Mouse (Mus musculus) gastrocnemius, postnatal 36 days (tissue): ENCODE results near the gene Gss. TPM values are rescaled to one million over a fixed set of nuclear protein-coding genes. Genes with fewer than 3 reads are reported as not detected.
"Not testable (repeated sequence)": the region's sequence is repeated elsewhere in the genome, so short reads cannot be mapped to it uniquely, and the experiment has no call there.

Experiments
- DNase-seq, 2 experiments: peaks; one replicate each; pipeline ENCODE4 v3.0.0; 2022
- intact Hi-C: fragments of 180-260 bp; cut with DNase I; formaldehyde crosslinking; loops from one replicate; pipeline ENCODE4 v1.15.1; 2025
- total RNA-seq, 2 experiments: library from RNA; stranded (reverse); gene quantifications; 2 replicates each; pipeline ENCODE4 v1.2.3; 2021

The Gss gene
- total RNA-seq, 2 experiments from 2014 or later, result 3.7 to 6.0 TPM

GRCm38 (mm10) chr2:155582384-155582995, 10.1 kb downstream of the Gss start:
- intact Hi-C loops, result no loop called here
- no peak for DNase-seq

- DNase-seq, result no peak
- intact Hi-C loops, result no loop called here
Observed at GRCm38 (mm10) chr2:155580331-155580730, 12.3 kb downstream of the Gss start.

- no peak for DNase-seq
- intact Hi-C loops, result no loop called here
Observed at GRCm38 (mm10) chr2:155576656-155577055, 16.0 kb downstream of the Gss start.

GRCm38 (mm10) chr2:155574700-155575099, 17.9 kb downstream of the Gss start:
- intact Hi-C loops, result no loop called here
- peak in 1 of 2 experiments; percentile 25 for DNase-seq

GRCm38 (mm10) chr2:155573996-155574395, 18.6 kb downstream of the Gss start:
- intact Hi-C loops, result no loop called here
- DNase-seq, result no peak

- no peak for DNase-seq
- intact Hi-C loops, result no loop called here
Observed at GRCm38 (mm10) chr2:155573001-155573400, 19.6 kb downstream of the Gss start.

GRCm38 (mm10) chr2:155569223-155569807, 23.3 kb downstream of the Gss start:
- intact Hi-C loops, result no loop called here
- DNase-seq, result no peak

- intact Hi-C loops, result no loop called here
Observed at GRCm38 (mm10) chr2:155567751-155568150, 24.9 kb downstream of the Gss start.

GRCm38 (mm10) chr2:155562934-155563333, 29.7 kb downstream of the Gss start:
- intact Hi-C loops, result no loop called here
- DNase-seq, result no peak

More at GRCm38 (mm10) chr2:155567751-155568150, 24.9 kb downstream of the Gss start:
- DNase-seq, result no peak

GRCm38 (mm10) chr2:155562209-155562608, 30.4 kb downstream of the Gss start:
- no peak for DNase-seq
- intact Hi-C loops, result no loop called here

GRCm38 (mm10) chr2:155554426-155554985, 38.1 kb downstream of the Gss start:
- no peak for DNase-seq
- intact Hi-C loops, result no loop called here

- intact Hi-C loops, result no loop called here
- DNase-seq, result no peak
Observed at GRCm38 (mm10) chr2:155552949-155553354, 39.7 kb downstream of the Gss start.

GRCm38 (mm10) chr2:155552336-155552735, 40.3 kb downstream of the Gss start:
- intact Hi-C loops, result no loop called here
- DNase-seq, result no peak

- intact Hi-C loops, result no loop called here
- no peak for DNase-seq
Observed at GRCm38 (mm10) chr2:155546955-155547354, 45.7 kb downstream of the Gss start.

- peak in 1 of 2 experiments; percentile 37 for DNase-seq
- intact Hi-C loops, result no loop called here
Observed at GRCm38 (mm10) chr2:155540822-155541458, 51.7 kb downstream of the Gss start.

- intact Hi-C loops, result no loop called here
- no peak for DNase-seq
Observed at GRCm38 (mm10) chr2:155539696-155540095, 52.9 kb downstream of the Gss start.

GRCm38 (mm10) chr2:155538463-155539057, 54.0 kb downstream of the Gss start:
- DNase-seq, intact Hi-C loops: not testable (repeated sequence)

GRCm38 (mm10) chr2:155537761-155538462, 54.7 kb downstream of the Gss start:
- intact Hi-C loops, result no loop called here
- DNase-seq, result no peak

- intact Hi-C loops, result no loop called here
- no peak for DNase-seq
Observed at GRCm38 (mm10) chr2:155536292-155536691, 56.3 kb downstream of the Gss start.

- intact Hi-C loops, result no loop called here
Observed at GRCm38 (mm10) chr2:155527367-155527766, 65.2 kb downstream of the Gss start.

GRCm38 (mm10) chr2:155524378-155524777, 68.2 kb downstream of the Gss start:
- intact Hi-C loops, result no loop called here
- DNase-seq, result no peak

More at GRCm38 (mm10) chr2:155527367-155527766, 65.2 kb downstream of the Gss start:
- no peak for DNase-seq
